Comparison of ENCODE assay signal across 11 mouse cellular contexts in the genomic region with DNA sequence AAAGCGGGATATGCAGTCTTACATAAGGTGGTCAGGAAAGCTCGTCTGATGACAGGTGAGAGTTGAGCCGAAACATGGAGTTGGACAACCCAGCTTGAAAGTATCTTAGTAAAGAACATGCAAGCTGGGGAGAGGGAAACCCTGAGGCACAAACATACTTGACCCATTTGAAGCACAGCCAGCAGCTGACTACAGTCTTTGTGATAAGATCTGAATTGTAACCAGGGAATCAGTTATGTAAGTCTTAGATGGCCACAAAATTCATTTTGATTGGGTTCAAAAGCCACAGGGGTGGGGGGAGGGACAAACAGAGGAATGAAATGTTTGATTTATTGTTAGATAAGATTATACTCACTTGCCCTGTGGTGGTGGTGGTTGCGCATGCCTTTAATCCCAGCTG. TPM values are rescaled to one million over a fixed set of nuclear protein-coding genes. Genes with fewer than 3 reads are reported as not detected.
A peak's percentile ranks its signal among the peaks of the same experiment; 100 is the strongest.
DNase-seq lines count a peak whose midpoint lies in the region; ATAC-seq and TF ChIP-seq lines count a peak whose summit lies in the region.
"Had no signal": no experiment of that assay in that cellular context is flagged by ENCODE, and none has a peak within 500 bp of the region (broad histone marks: within the 10 kb centered on the region; RNA-seq: fewer than 3 reads in every experiment).

No protein-coding gene starts in this region.

- H3K9ac ChIP-seq in kidney, embryonic 16.5 days (replicated peaks; ENCODE audit: low read length): no peak overlapping the region
- H3K9ac ChIP-seq: forebrain, embryonic 15.5 days had no signal

- no peak overlapping the region for H3K27ac ChIP-seq in kidney, adult 2 months (ENCODE audit: insufficient read depth, low read depth, low read length)
- no peak overlapping the region for H3K27ac ChIP-seq in kidney, embryonic 16.5 days (ENCODE audit: low read length)
- peak overlapping the region; percentile 52 for H3K27ac ChIP-seq in embryonic fibroblast, embryonic 13.5 days (ENCODE audit: insufficient read depth, low read length)
- H3K27ac ChIP-seq: forebrain, embryonic 15.5 days; gastrocnemius, adult 2 months had no signal

- TF ChIP-seq CTCF in kidney, adult 2 months (conservative IDR thresholded peaks at IDR 0.05; ENCODE audit: insufficient read depth, insufficient read length, low read depth, low read length): no peak
- no peak for TF ChIP-seq CTCF in embryonic fibroblast, embryonic 13.5 days (IDR thresholded peaks at IDR 0.05; ENCODE audit: borderline replicate concordance, insufficient read depth, low read length)

- no peaks in the 10 kb centered on the region for H3K36me3 ChIP-seq in kidney, adult 2 months (ENCODE audit: control insufficient read depth, insufficient read depth, low read length)
- no peaks in the 10 kb centered on the region for H3K36me3 ChIP-seq in kidney, embryonic 16.5 days (ENCODE audit: insufficient read depth, low read length)
- H3K36me3 ChIP-seq: forebrain, embryonic 15.5 days had no signal

- ATAC-seq in kidney, embryonic 16.5 days (ENCODE audit: low FRiP score, low TSS enrichment): no peak
- ATAC-seq: forebrain, embryonic 15.5 days had no signal

- H3K9me3 ChIP-seq in kidney, embryonic 16.5 days (ENCODE audit: low read length): no peaks in the 10 kb centered on the region
- H3K9me3 ChIP-seq: forebrain, embryonic 15.5 days had no signal

- TF ChIP-seq POLR2A in kidney, adult 2 months (IDR thresholded peaks at IDR 0.05; ENCODE audit: low read depth, low read length): no peak
- TF ChIP-seq POLR2A in embryonic fibroblast, embryonic 13.5 days (IDR thresholded peaks at IDR 0.05; ENCODE audit: low read depth, low read length): no peak

- H3K27me3 ChIP-seq in kidney, adult 2 months (replicated peaks; ENCODE audit: control insufficient read depth, insufficient read depth, low read length): no peaks in the 10 kb centered on the region
- no peaks in the 10 kb centered on the region for H3K27me3 ChIP-seq in kidney, embryonic 16.5 days (ENCODE audit: insufficient read depth, low read length)
- H3K27me3 ChIP-seq: forebrain, embryonic 15.5 days had no signal

- WGBS in kidney, adult 2 months: 69% methylated on average over 4 of the region's 4 CpGs
- WGBS in kidney, embryonic 16.5 days: 77% methylated on average over 4 of the region's 4 CpGs

- no peaks in the 10 kb centered on the region for H3K4me1 ChIP-seq in kidney, adult 2 months (ENCODE audit: control insufficient read depth, insufficient read depth, low read length)
- no peaks in the 10 kb centered on the region for H3K4me1 ChIP-seq in kidney, embryonic 16.5 days (ENCODE audit: insufficient read depth, low read length)
- peaks cover 4% of the 10 kb centered on the region; the same call in 1 of the 2 replicates for H3K4me1 ChIP-seq in embryonic fibroblast, embryonic 13.5 days (ENCODE audit: control insufficient read depth, insufficient read depth, low read length)
- H3K4me1 ChIP-seq: forebrain, embryonic 15.5 days had no signal

- no peak overlapping the region for H3K4me3 ChIP-seq in kidney, adult 2 months (ENCODE audit: insufficient read depth, low read depth, low read length)
- H3K4me3 ChIP-seq in kidney, embryonic 16.5 days (ENCODE audit: low read length): no peak overlapping the region
- no peak overlapping the region for H3K4me3 ChIP-seq in embryonic fibroblast, embryonic 13.5 days (ENCODE audit: insufficient read depth, low read length)
- H3K4me3 ChIP-seq: forebrain, embryonic 15.5 days; gastrocnemius, adult 2 months had no signal

- H3K4me2 ChIP-seq in kidney, embryonic 16.5 days (replicated peaks; ENCODE audit: low read depth, low read length): no peak overlapping the region
- H3K4me2 ChIP-seq: forebrain, embryonic 15.5 days had no signal

- peak; percentile 19 for DNase-seq in kidney, adult 2 months
- DNase-seq in urinary bladder, postnatal 14 days (ENCODE audit: low spot score): peak; percentile 22
- DNase-seq in urinary bladder, postnatal 4 days (ENCODE audit: low spot score in 2 of 2): no peak
- DNase-seq in testis, postnatal 10 days (ENCODE audit: low spot score): no peak
- DNase-seq in retina, embryonic 14.5 days (ENCODE audit: low spot score): no peak
- DNase-seq: cerebellum, postnatal 10 days; gastrocnemius, adult 2 months; thymus, adult 18-20 months had no signal

RNA-seq across cellular contexts. Expression of a gene that starts 48.9 kb away (rescaled TPM):
- 4.5 and 6.5 TPM in 2 replicates for polyA plus RNA-seq in kidney, adult 2 months (2012; rRNA removed)
- 73.2 and 82.9 TPM in 2 replicates for polyA plus RNA-seq in kidney, embryonic 16.5 days (2015; fragmentation: Nextera tagmentation; extraction: Ambion mirVana)
- 91.7 and 102 TPM in 2 replicates for polyA plus RNA-seq in embryonic fibroblast, embryonic 13.5 days (2011; ENCODE audit: insufficient read length, low read depth, missing spikeins)

Comparison
In these comparisons a context has a peak if more than half of its experiments do, and no peak if none do; other contexts are left out.
1. DNase-seq: peak in kidney, adult 2 months (single experiment) and urinary bladder, postnatal 14 days (single experiment); none in urinary bladder, postnatal 4 days (0 of 2), testis, postnatal 10 days (single experiment) and retina, embryonic 14.5 days (single experiment).